In genomic region chr4:132037991-132038390, GRCm38 (mm10) we compare ENCODE assay signal across 17 mouse cellular contexts. TPM values are rescaled to one million over a fixed set of nuclear protein-coding genes. Genes with fewer than 3 reads are reported as not detected.
DNase-seq lines count a peak whose midpoint lies in the region; ATAC-seq and TF ChIP-seq lines count a peak whose summit lies in the region.
"Had no signal": no experiment of that assay in that cellular context is flagged by ENCODE, and none has a peak within 500 bp of the region (broad histone marks: within the 10 kb centered on the region; RNA-seq: fewer than 3 reads in every experiment).

No protein-coding gene starts in this region.

- H3K4me3 ChIP-seq in hindbrain, embryonic 11.5 days (ENCODE audit: low read depth, low read length): no peak overlapping the region
- H3K4me3 ChIP-seq in hindbrain, embryonic 16.5 days (ENCODE audit: low read length): no peak overlapping the region
- H3K4me3 ChIP-seq in midbrain, embryonic 12.5 days: no peak overlapping the region
- no peak overlapping the region for H3K4me3 ChIP-seq in midbrain, postnatal 0 days (ENCODE audit: low read depth, low read length)
- H3K4me3 ChIP-seq: hindbrain, embryonic 15.5 days; limb, embryonic 13.5 days; midbrain, embryonic 10.5 days had no signal

- H3K27me3 ChIP-seq in hindbrain, embryonic 11.5 days (ENCODE audit: control insufficient read depth, insufficient read depth, low read length): no peaks in the 10 kb centered on the region
- no peaks in the 10 kb centered on the region for H3K27me3 ChIP-seq in hindbrain, embryonic 16.5 days (replicated peaks; ENCODE audit: control insufficient read depth, insufficient read depth, low read length)
- no peaks in the 10 kb centered on the region for H3K27me3 ChIP-seq in midbrain, embryonic 12.5 days
- no peaks in the 10 kb centered on the region for H3K27me3 ChIP-seq in midbrain, postnatal 0 days (ENCODE audit: insufficient read depth, low read length)
- H3K27me3 ChIP-seq: hindbrain, embryonic 15.5 days; limb, embryonic 13.5 days had no signal

- no peaks in the 10 kb centered on the region for H3K36me3 ChIP-seq in hindbrain, embryonic 11.5 days (ENCODE audit: control insufficient read depth, insufficient read depth, low read length)
- H3K36me3 ChIP-seq in hindbrain, embryonic 16.5 days (ENCODE audit: control insufficient read depth, insufficient read depth, low read length): no peaks in the 10 kb centered on the region
- no peaks in the 10 kb centered on the region; the same call in 1 of the 2 replicates for H3K36me3 ChIP-seq in midbrain, embryonic 12.5 days
- H3K36me3 ChIP-seq in midbrain, postnatal 0 days (ENCODE audit: insufficient read depth, low read length): no peaks in the 10 kb centered on the region
- H3K36me3 ChIP-seq: hindbrain, embryonic 15.5 days; limb, embryonic 13.5 days had no signal

- H3K4me2 ChIP-seq in hindbrain, embryonic 11.5 days (replicated peaks; ENCODE audit: low read depth, low read length): no peak overlapping the region
- no peak overlapping the region for H3K4me2 ChIP-seq in hindbrain, embryonic 16.5 days (ENCODE audit: low read length)
- no peak overlapping the region for H3K4me2 ChIP-seq in midbrain, embryonic 12.5 days (replicated peaks)
- H3K4me2 ChIP-seq in midbrain, postnatal 0 days (ENCODE audit: low read depth, low read length, poor library complexity, severe bottlenecking): no peak overlapping the region
- H3K4me2 ChIP-seq: hindbrain, embryonic 15.5 days; limb, embryonic 13.5 days; lung, embryonic 14.5 days had no signal

- 38% methylated on average over 7 of the region's 7 CpGs for WGBS in hindbrain, embryonic 11.5 days
- 29% methylated on average over 7 of the region's 7 CpGs for WGBS in hindbrain, embryonic 16.5 days
- 71% methylated on average over 7 of the region's 7 CpGs for WGBS in midbrain, embryonic 12.5 days
- WGBS in midbrain, postnatal 0 days: 61% methylated on average over 7 of the region's 7 CpGs

- no peak for TF ChIP-seq CTCF in midbrain, postnatal 0 days (IDR thresholded peaks at IDR 0.05)

- peak overlapping the region; percentile 70 for H3K27ac ChIP-seq in hindbrain, embryonic 11.5 days (ENCODE audit: low read depth, low read length)
- no peak overlapping the region for H3K27ac ChIP-seq in hindbrain, embryonic 16.5 days (ENCODE audit: low read depth, low read length)
- peak overlapping the region; percentile 49 for H3K27ac ChIP-seq in midbrain, embryonic 12.5 days (replicated peaks)
- H3K27ac ChIP-seq in midbrain, postnatal 0 days (ENCODE audit: low read depth, low read length): no peak overlapping the region
- H3K27ac ChIP-seq: hindbrain, embryonic 15.5 days; limb, embryonic 13.5 days; midbrain, embryonic 10.5 days had no signal

- H3K4me1 ChIP-seq in hindbrain, embryonic 11.5 days (replicated peaks; ENCODE audit: control insufficient read depth, insufficient read depth, low read length): peaks cover 6% of the 10 kb centered on the region
- H3K4me1 ChIP-seq in hindbrain, embryonic 16.5 days (ENCODE audit: control insufficient read depth, insufficient read depth, low read depth, low read length): peaks cover 10% of the 10 kb centered on the region
- peaks cover 33% of the 10 kb centered on the region for H3K4me1 ChIP-seq in midbrain, embryonic 12.5 days
- H3K4me1 ChIP-seq in midbrain, postnatal 0 days (ENCODE audit: insufficient read depth, low read length): no peaks in the 10 kb centered on the region

- no peak overlapping the region for H3K9ac ChIP-seq in hindbrain, embryonic 11.5 days (ENCODE audit: low read depth, low read length)
- no peak overlapping the region for H3K9ac ChIP-seq in hindbrain, embryonic 16.5 days (ENCODE audit: low read depth, low read length)
- H3K9ac ChIP-seq in midbrain, embryonic 12.5 days (replicated peaks): no peak overlapping the region
- H3K9ac ChIP-seq in midbrain, postnatal 0 days (replicated peaks; ENCODE audit: low read length, poor library complexity, severe bottlenecking): no peak overlapping the region
- H3K9ac ChIP-seq: hindbrain, embryonic 15.5 days; limb, embryonic 13.5 days; lung, embryonic 14.5 days had no signal

- no peak for ATAC-seq in hindbrain, embryonic 11.5 days (ENCODE audit: low FRiP score)
- no peak for ATAC-seq in hindbrain, embryonic 16.5 days
- no peak for ATAC-seq in midbrain, embryonic 12.5 days (ENCODE audit: low FRiP score, low read depth)
- no peak for ATAC-seq in midbrain, postnatal 0 days (ENCODE audit: low FRiP score)

- DNase-seq in embryo, embryonic 10.5 days (ENCODE audit: low spot score): peak; percentile 31
- no peak for DNase-seq in embryo, embryonic 9.5 days (ENCODE audit: extremely low spot score)
- DNase-seq in hindbrain, embryonic 11.5 days (ENCODE audit: low spot score): no peak
- DNase-seq in midbrain, postnatal 0 days (ENCODE audit: low spot score): no peak
- no peak for DNase-seq in thymus, adult 18-20 months
- no peak for DNase-seq in urinary bladder, adult 18-20 months (ENCODE audit: low spot score in 2 of 2)
- DNase-seq: cerebellum, adult 8-10 months; gastrocnemius, postnatal 14 days; kidney, postnatal 36 days; layer of hippocampus, postnatal 36 days; lung, embryonic 14.5 days; retina, postnatal 1 day had no signal

- no peaks in the 10 kb centered on the region for H3K9me3 ChIP-seq in hindbrain, embryonic 11.5 days (ENCODE audit: control insufficient read depth, low read length)
- no peaks in the 10 kb centered on the region for H3K9me3 ChIP-seq in hindbrain, embryonic 16.5 days (ENCODE audit: control insufficient read depth, low read length)
- no peaks in the 10 kb centered on the region for H3K9me3 ChIP-seq in midbrain, embryonic 12.5 days
- no peaks in the 10 kb centered on the region for H3K9me3 ChIP-seq in midbrain, postnatal 0 days (ENCODE audit: low read length)
- H3K9me3 ChIP-seq: hindbrain, embryonic 15.5 days; limb, embryonic 13.5 days; midbrain, embryonic 10.5 days had no signal

RNA-seq across cellular contexts. Expression of gene Gm10300, which starts 36.5 kb away (rescaled TPM):
- polyA plus RNA-seq in hindbrain, embryonic 11.5 days (2014; fragmentation: Nextera tagmentation; extraction: Ambion mirVana): 0.06 and 0.08 TPM in 2 replicates
- polyA plus RNA-seq in hindbrain, embryonic 16.5 days (2015; fragmentation: Nextera tagmentation; extraction: Ambion mirVana): 0.09 TPM in 1 of 2 replicates, not detected in the other
- 0.15 TPM in 1 of 2 replicates, not detected in the other for polyA plus RNA-seq in midbrain, embryonic 12.5 days (2016; fragmentation: Nextera tagmentation; extraction: Ambion mirVana)
- total RNA-seq in midbrain, postnatal 0 days (2014; rRNA removed): 0.05 TPM in 1 of 2 replicates, not detected in the other
- 0.06 TPM in 1 of 2 replicates, not detected in the other for polyA plus RNA-seq in midbrain, postnatal 0 days (2015; fragmentation: Nextera tagmentation; extraction: Ambion mirVana)
- total RNA-seq: layer of hippocampus, postnatal 36 days had no signal
- polyA plus RNA-seq: hindbrain, embryonic 15.5 days; limb, embryonic 13.5 days; midbrain, embryonic 10.5 days had no signal

RNA-seq across cellular contexts. Expression of gene Epb41, which starts 37.1 kb away (rescaled TPM):
- 208 and 223 TPM in 2 replicates for polyA plus RNA-seq in hindbrain, embryonic 11.5 days (2014; fragmentation: Nextera tagmentation; extraction: Ambion mirVana)
- polyA plus RNA-seq in hindbrain, embryonic 16.5 days (2015; fragmentation: Nextera tagmentation; extraction: Ambion mirVana): 43.1 and 60.9 TPM in 2 replicates
- polyA plus RNA-seq in midbrain, embryonic 12.5 days (2016; fragmentation: Nextera tagmentation; extraction: Ambion mirVana): 227 and 251 TPM in 2 replicates
- 70.4 and 77.1 TPM in 2 replicates for total RNA-seq in midbrain, postnatal 0 days (2014; rRNA removed)
- polyA plus RNA-seq in midbrain, postnatal 0 days (2015; fragmentation: Nextera tagmentation; extraction: Ambion mirVana): 29.4 and 29.9 TPM in 2 replicates

Comparison
In these comparisons a context has a peak if more than half of its experiments do, and no peak if none do; other contexts are left out.
1. H3K27ac ChIP-seq: peak in hindbrain, embryonic 11.5 days (single experiment) and midbrain, embryonic 12.5 days (single experiment); none in hindbrain, embryonic 16.5 days (single experiment) and midbrain, postnatal 0 days (single experiment).